Mouse (Mus musculus) kidney, postnatal 0 days (tissue): ENCODE results near the gene Mypn. TPM values are rescaled to one million over a fixed set of nuclear protein-coding genes. Genes with fewer than 3 reads are reported as not detected.

Experiments used
- ATAC-seq: fragments of 200-750 bp; cut with Nextera tagmentation; replicated peaks from 2 replicates; pipeline ENCODE4 v1.8.0; 2017; ENCODE audit warnings: low read depth, moderate number of reproducible peaks, moderate TSS enrichment, moderate library complexity; ENCODE audit not compliant: low FRiP score
- DNase-seq: peaks from one replicate; pipeline ENCODE4 v3.0.0-alpha.2; 2016; ENCODE audit warnings: low spot score
- H3K27ac ChIP-seq: fragments of 300-500 bp; sonication (generic); 2 replicates; pipeline ENCODE4 v1.5.1; 2014; ENCODE audit warnings: mild to moderate bottlenecking
- H3K27me3 ChIP-seq: fragments of 300-500 bp; sonication (generic); 2 replicates; pipeline ENCODE4 v1.6.1; 2014; ENCODE audit warnings: low read length, mixed read lengths; ENCODE audit not compliant: insufficient read depth
- H3K36me3 ChIP-seq: fragments of 300-500 bp; sonication (generic); 2 replicates; pipeline ENCODE4 v1.6.1; 2014; ENCODE audit warnings: low read length, mixed read lengths; ENCODE audit not compliant: insufficient read depth
- H3K4me1 ChIP-seq: fragments of 300-500 bp; sonication (generic); replicated peaks from 2 replicates; pipeline ENCODE4 v1.6.1; 2014; ENCODE audit warnings: antibody characterized with exemption, low read length, mixed read lengths; ENCODE audit not compliant: insufficient read depth
- H3K4me2 ChIP-seq: fragments of 300-500 bp; sonication (generic); 2 replicates; pipeline ENCODE4 v1.6.1; 2014; ENCODE audit warnings: mild to moderate bottlenecking, low read length, moderate library complexity, mixed read lengths
- H3K4me3 ChIP-seq: fragments of 300-500 bp; sonication (generic); replicated peaks from 2 replicates; pipeline ENCODE4 v1.5.1; 2014; ENCODE audit warnings: low read depth, low read length
- H3K9ac ChIP-seq: fragments of 300-500 bp; sonication (generic); 2 replicates; pipeline ENCODE4 v1.6.1; 2014; ENCODE audit warnings: low read depth, low read length
- H3K9me3 ChIP-seq: fragments of 300-500 bp; sonication (generic); replicated peaks from 2 replicates; pipeline ENCODE4 v1.6.1; 2016; ENCODE audit warnings: low read length, inconsistent platforms, mixed read lengths
- CTCF ChIP-seq: IDR thresholded peaks from 2 replicates; pipeline ENCODE4 v1.5.1; 2016; ENCODE audit warnings: antibody characterized with exemption, low read depth, mild to moderate bottlenecking, moderate library complexity
- WGBS: fragments of 180-500 bp; shearing (Covaris S2); extraction: QIAGEN DNeasy Blood & Tissue Kit; methylation state at CpG from one replicate; pipeline ENCODE4 v1.1.7; 2014; 5-methylcytosine and 5-hydroxymethylcytosine counted together
- polyA plus RNA-seq: library from polyadenylated mRNA; unstranded; fragments of >200 nt; fragmentation: Nextera tagmentation; extraction: Ambion mirVana; gene quantifications from 2 replicates; pipeline ENCODE4 v1.2.1, GENCODE M21; 2015

The Mypn gene
- polyA plus RNA-seq, 1 experiment from 2014 or later: not detected

DNA sequence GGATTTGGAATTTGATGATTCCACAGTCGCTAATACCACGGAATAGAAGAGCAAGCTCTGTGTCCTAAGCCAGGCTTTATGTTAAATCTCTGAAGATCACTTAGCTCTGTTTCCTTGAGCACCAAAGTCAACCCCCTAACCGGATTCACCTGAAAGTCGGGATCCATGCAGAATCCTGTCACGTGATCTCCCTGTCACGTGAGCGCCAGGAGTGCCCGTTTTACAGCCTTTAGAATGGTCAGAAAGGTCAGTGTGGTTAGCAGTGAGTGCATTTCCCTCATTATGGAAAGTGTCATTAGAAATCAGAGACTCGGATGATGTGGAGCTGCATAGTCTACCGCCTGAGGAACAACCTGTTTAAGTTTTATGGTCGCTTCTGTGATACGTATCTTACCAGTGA is 43.1 kb downstream of the Mypn start:
- Histone ChIP-seq H3K27me3 (no peaks in the 10 kb centered on the region), H3K9ac (no peak overlapping the region), H3K9me3 (no peaks in the 10 kb centered on the region), H3K36me3 (no peaks in the 10 kb centered on the region), H3K27ac (no peak overlapping the region), H3K4me2 (no peak overlapping the region), H3K4me1 (no peaks in the 10 kb centered on the region), H3K4me3 (no peak overlapping the region)
- no peak for TF ChIP-seq CTCF
- DNase-seq (no peak), ATAC-seq (no peak)
- 70% methylated on average over 12 of the region's 12 CpGs for WGBS

DNA sequence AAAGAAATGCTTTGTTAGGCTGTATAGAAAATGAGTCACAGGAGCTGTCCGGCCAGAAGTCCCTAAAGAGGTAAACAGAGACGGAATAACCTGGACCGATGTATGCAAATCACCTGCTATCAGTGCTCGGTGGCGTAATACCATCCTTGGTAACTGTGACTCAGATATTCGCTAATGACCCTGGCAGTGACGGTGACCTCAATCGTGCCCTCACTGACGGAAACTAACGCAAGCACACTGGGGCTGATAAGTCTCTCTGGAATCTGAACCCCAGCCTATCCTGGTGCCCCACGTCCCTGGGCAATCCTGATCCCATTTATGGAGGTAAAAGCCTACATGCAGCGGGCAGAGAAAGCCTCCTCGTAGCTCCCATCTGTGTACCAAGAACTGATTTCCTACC is 45.6 kb downstream of the Mypn start:
- H3K9me3 ChIP-seq: no peaks in the 10 kb centered on the region
- no peaks in the 10 kb centered on the region for H3K36me3 ChIP-seq
- no peaks in the 10 kb centered on the region for H3K27me3 ChIP-seq
- H3K27ac ChIP-seq: no peak overlapping the region
- WGBS: 71% methylated on average over 13 of the region's 13 CpGs
- H3K4me2 ChIP-seq: no peak overlapping the region
- ATAC-seq (no peak), DNase-seq (no peak)
- no peak overlapping the region for H3K9ac ChIP-seq
- no peaks in the 10 kb centered on the region for H3K4me1 ChIP-seq
- no peak for TF ChIP-seq CTCF
- H3K4me3 ChIP-seq: no peak overlapping the region

DNA sequence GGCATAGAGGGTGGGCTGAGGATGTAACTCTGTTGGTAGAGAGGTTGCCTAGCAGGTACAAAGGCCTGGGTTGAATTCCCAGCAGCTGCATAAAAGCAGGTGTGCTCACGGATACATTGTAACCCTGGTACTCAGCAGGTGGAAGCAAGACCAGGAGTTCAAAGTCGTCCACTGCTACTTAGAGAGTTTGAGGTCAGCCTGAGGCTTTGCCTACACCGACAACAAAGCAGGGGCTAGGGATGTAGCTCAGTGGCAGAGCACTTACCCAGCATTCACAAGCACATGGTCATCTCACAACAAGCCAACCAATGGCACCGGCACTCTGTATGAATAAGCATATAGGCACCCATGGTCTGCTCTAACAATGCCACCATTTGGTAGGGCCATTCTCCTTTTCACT is 46.3 kb downstream of the Mypn start:
- no peak for TF ChIP-seq CTCF
- Histone ChIP-seq H3K9ac (no peak overlapping the region), H3K4me3 (no peak overlapping the region), H3K27ac (no peak overlapping the region), H3K27me3 (no peaks in the 10 kb centered on the region), H3K4me1 (no peaks in the 10 kb centered on the region), H3K4me2 (no peak overlapping the region), H3K9me3 (no peaks in the 10 kb centered on the region), H3K36me3 (no peaks in the 10 kb centered on the region)
- no peak for ATAC-seq
- DNase-seq: no peak
- WGBS: 81% methylated on average over 4 of the region's 4 CpGs

GRCm38 (mm10) chr10:63156919-63157318 is 46.8 kb downstream of the Mypn start:
- H3K4me2 ChIP-seq: no peak overlapping the region
- no peak overlapping the region for H3K27ac ChIP-seq
- 32% methylated on average over 4 of the region's 4 CpGs for WGBS
- H3K4me3 ChIP-seq: no peak overlapping the region
- H3K9me3 ChIP-seq: no peaks in the 10 kb centered on the region
- DNase-seq (no peak), ATAC-seq (no peak)
- H3K4me1 ChIP-seq: no peaks in the 10 kb centered on the region
- H3K36me3 ChIP-seq: no peaks in the 10 kb centered on the region
- H3K27me3 ChIP-seq: no peaks in the 10 kb centered on the region
- TF ChIP-seq CTCF: no peak
- no peak overlapping the region for H3K9ac ChIP-seq

- H3K27ac ChIP-seq: no peak overlapping the region
- ATAC-seq (no peak), DNase-seq (no peak)
- no peak overlapping the region for H3K9ac ChIP-seq
- H3K4me3 ChIP-seq: no peak overlapping the region
- H3K4me1 ChIP-seq: no peaks in the 10 kb centered on the region
- no peak for TF ChIP-seq CTCF
- H3K27me3 ChIP-seq: no peaks in the 10 kb centered on the region
- H3K36me3 ChIP-seq: no peaks in the 10 kb centered on the region
- 92% methylated on average over 1 of the region's 1 CpGs for WGBS
- H3K9me3 ChIP-seq: no peaks in the 10 kb centered on the region
- H3K4me2 ChIP-seq: no peak overlapping the region
These were observed 47.4 kb downstream of the Mypn start for GRCm38 (mm10) chr10:63156351-63156750.

DNA sequence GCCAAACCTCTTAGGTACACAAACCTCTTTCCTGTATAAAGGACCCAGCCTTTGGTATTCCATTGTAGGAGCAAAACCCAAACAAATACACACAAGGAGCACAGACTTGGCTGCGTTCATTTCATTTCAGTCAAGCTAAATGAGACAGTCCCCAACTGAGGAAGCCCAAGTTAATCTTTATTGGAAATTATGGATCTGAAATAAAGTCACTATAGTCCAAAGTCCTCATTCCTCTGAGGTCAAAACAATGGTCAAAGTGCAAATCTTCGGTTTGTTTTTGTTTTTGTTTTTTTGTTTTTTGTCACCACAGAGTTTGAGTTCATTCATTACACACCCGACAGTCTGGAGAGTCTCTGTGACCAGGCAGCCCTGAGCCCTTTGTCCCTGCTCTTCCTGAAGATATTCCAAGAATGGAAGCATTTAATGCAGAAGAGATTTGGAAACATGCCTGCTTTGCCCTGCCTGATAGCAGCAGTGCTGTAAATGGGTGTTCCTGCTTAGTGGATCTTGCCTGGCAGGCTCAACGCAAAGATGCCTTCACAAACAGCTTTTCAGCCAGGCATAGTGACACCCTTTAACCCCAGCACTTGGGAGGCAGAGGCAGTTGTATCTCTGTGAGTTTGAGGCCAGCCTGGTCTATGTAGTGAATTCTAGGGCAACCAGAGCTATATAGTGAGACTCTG is 47.9 kb downstream of the Mypn start:
- no peaks in the 10 kb centered on the region for H3K9me3 ChIP-seq
- no peaks in the 10 kb centered on the region for H3K36me3 ChIP-seq
- H3K9ac ChIP-seq: no peak overlapping the region
- ATAC-seq (no peak), DNase-seq (no peak)
- no peak overlapping the region for H3K27ac ChIP-seq
- TF ChIP-seq CTCF: no peak
- H3K4me1 ChIP-seq: no peaks in the 10 kb centered on the region
- H3K4me3 ChIP-seq: no peak overlapping the region
- WGBS: 74% methylated on average over 4 of the region's 4 CpGs
- no peaks in the 10 kb centered on the region for H3K27me3 ChIP-seq
- H3K4me2 ChIP-seq: no peak overlapping the region

DNA sequence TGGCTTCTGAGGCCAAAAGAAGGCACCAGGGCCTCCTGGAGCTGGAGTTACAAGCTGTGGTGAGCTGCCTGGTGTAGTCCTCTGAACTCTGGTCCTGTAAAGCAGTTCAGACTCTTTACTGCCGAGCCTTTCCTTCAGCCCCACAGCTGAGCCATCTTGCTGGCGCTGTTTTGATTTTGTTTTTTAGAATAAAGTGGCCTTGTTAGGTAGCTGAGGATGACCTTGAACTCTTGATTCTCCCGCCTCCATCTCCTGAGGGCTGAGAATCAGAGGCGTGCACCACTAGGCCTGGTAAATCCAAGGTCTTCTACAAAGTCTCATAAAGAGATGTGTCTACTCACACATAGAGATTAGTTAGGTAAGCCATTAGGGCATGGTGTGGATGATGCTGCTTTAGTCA is 49.0 kb downstream of the Mypn start:
- Histone ChIP-seq H3K4me1 (no peaks in the 10 kb centered on the region), H3K4me2 (no peak overlapping the region), H3K9me3 (no peaks in the 10 kb centered on the region), H3K27ac (no peak overlapping the region), H3K27me3 (no peaks in the 10 kb centered on the region), H3K36me3 (no peaks in the 10 kb centered on the region), H3K4me3 (no peak overlapping the region), H3K9ac (no peak overlapping the region)
- no peak for DNase-seq
- 90% methylated on average over 4 of the region's 4 CpGs for WGBS
- TF ChIP-seq CTCF: no peak
- no peak for ATAC-seq
